Mouse (Mus musculus): ENCODE data around the gene Podxl2. TPM values are rescaled to one million over a fixed set of nuclear protein-coding genes. Genes with fewer than 3 reads are reported as not detected.

Podxl2 gene
- total RNA-seq, 2 experiments from 2014 or later = 63.1 to 63.5 TPM

DNA sequence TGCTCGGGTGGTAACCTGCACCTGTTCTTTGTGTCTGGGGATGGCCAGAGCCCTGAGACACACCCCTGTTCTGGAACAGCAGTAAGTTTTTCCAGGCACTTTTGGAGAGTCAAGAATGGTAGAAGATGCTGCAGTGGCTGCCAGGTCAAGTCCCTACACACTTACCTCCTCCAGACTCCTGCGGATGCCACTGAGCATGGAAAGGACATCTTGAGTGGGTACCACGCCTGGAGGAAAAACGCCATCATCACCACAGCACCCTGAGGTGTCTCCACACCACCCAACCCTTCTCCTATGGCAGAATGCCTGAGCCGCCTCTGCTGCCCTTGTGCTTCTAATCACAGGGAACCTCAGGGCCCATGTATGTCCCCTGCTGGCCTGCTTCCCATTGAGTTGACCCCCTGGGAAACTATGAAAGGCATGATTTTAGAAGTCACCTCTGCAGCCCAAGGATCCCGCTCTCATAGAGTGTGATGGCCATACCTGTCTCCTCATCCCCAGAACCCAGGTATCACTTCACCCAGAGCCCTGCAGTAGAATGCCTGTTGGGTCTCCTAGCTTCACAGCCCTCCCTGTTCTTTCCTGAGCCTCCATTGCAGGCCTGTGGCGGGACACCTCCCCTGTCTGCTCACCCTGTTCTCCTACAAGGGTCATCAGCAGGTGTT, 29.8 kb downstream of the Podxl2 start:
- DNase-seq (ENCODE audit: low spot score) = no peak

DNA sequence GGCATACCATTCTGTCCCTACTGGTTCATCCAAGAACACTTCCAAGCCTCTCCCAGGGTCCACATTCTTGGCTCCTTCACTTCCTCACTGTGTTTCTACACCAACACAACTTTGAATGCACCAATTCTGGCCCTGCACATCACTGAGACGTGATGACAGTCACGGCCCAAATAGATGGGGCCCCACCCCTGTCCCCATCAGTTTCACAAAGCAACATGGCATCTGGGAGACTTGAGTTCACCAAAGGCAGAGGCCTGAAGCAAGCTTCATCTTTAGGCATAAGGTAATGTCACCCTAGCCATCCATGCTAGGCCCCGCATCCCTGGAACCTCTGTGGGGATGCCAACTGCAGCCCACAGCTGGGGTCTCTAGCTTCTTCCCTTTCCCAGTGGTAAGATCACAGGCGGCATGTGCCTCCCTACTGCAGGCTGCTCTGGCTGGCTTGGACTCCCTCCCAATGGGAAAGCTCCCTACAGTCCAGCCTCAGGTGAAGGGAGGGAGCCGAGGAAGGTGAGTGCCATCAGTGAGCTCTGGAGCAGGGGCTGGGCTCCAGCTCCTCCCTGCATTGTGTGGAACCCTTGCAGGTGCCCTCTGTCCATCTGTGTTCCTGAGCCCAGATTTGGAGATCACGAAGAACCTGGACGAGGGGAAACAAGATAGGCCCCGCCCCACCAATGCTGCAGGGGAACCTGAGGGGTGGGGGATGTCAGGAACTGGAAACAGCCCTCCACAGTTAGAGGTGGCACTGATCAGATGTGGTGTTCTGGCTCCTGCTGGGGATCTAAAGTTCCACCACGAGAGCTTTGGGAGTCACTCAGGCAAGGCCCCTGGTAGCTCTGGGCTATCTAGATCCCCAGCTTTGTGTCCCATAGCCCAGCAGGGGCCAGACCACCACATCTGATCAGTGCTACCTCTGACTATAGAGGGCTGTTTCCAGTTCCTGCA, 30.8 kb downstream of the Podxl2 start:
- no peak for DNase-seq (ENCODE audit: low spot score)

DNA sequence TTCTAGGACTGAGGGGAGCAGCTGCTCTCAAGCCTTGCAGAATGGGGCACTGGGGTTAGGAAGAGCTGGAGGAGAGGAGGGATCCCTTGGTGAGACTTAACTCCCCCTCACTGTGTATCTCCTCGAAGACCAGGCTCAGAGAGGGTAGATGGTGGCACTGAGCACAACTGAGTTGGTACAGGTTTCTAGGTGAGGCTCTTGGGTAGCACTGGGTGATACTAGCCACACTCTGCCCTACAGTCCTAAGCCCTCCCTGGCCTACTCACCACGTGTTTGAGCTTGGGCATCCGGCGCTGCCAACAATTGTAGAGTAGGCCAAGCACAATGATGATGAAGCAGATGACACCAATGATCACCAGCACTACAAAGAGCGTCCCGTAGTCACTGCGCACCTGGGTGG, 31.6 kb downstream of the Podxl2 start:
- DNase-seq (ENCODE audit: low spot score) = no peak

DNA sequence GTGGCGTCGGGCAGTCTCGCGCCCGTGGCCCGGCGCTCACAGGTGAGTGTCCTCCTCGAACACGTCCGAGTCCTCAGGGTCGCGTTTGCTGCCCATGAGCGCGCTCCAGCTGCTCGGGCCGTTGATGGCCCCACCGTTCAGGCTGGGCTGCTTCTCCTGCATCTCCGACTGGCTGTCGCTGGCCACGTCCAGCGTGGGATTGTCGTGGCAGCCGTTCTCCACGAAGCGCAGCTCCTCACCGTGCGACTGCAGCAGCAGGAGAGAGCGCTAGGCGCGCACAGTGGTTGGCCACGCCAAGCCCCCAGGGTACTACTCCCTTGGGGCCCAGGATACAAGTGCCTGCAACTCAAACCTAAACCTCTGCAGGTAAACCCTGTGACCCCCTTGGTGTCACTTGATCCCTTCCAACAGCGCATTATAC, 32.1 kb downstream of the Podxl2 start:
- no peak for DNase-seq (ENCODE audit: low spot score)

DNA sequence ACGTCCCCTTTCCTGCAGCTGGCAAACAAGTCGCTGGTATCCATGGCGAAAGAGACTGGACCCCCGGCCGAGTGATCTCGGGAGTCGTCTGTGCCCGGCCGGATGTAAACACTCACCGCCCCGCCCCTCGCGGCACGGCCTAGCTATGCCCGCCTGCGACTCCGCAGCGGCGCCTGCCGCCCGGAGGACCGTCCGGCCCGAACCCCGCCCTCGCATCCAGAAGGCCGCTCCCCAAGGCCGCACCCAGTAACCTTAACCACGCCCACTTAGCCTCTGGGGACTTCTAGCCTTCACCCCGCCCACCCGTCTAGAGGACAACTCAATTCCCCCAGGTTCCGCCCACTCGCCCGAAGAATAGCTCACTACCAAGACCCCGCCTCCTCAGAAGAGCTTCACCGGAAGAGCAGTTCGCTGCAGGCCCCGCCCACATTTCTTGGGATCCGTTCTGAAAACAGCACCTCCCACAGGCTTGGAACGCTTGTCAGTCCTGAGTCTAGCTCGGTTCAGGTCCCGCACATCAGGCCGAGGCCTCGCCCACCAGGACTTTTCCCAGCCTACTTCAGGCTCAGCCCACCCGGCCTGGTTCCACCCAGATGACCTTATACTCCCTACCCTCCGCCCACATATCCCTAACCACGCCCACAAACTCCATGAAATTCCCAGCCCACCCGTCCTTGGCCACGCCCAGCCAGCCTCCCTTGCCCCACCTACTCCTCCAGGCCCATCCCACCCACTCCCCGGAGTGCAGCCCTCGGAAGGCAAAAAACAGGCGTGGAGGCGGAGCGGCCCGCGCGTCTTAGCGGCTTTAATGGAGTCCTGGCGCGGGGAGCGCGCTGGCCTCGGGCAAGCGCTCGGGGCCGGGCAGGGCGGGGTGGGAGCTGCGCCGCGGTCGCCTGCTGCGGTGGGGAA, 32.8 kb downstream of the Podxl2 start, which contains the start of gene Abtb1:
Gene Abtb1, minus strand, starts transcription at position 204 of the 909 bp plus-strand sequence.
- DNase-seq (ENCODE audit: low spot score) = peak; percentile 100

DNA sequence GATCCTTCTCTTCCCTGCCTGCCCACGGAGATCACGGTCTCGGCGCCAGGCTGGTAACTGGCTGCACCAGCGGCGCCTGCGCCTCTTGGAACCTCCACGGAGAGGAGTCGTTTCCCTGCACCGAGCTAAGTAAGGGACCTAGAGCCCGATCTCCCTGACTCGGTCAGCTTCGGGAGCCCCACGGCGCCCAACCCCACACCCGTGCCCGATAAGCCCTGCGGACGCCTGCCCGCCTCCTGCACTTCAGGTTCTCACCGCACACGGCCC, 33.4 kb downstream of the Podxl2 start:
- DNase-seq (ENCODE audit: low spot score) = no peak

DNA sequence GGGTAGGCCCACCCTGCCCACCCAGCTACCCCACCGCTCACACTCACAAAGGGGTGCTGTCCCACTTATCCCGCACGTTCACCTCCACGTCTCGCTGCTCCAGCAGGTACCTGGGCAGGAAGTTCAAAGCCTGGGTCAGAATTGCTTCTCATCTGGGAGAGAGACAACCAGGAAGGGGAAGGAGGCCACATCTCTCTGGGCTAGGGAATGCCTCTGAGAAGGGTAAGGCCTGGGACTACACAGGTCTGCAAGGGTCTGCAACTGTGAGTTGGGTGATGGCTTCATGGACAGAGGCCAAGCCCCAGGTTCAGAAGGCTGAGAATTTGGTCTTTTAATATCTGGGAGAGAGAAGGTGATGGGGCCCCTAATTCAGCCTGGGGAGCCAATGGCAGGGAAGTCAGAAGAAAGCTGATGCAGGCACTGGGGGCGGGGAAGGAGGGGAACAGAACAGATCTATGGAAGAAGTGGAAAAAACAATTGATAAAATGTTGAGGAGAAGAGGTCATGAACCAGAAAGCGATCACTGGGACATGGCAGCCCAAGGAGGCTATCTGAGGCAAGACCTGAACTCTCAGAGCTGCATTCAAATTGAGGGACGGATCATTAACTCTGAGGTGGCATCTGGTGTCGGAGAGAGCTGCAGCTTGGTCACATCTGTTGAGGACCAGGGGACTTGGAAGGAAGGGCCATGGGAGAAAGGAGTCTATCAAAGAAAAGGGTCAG, 33.9 kb downstream of the Podxl2 start:
- DNase-seq (ENCODE audit: low spot score) = no peak

DNA sequence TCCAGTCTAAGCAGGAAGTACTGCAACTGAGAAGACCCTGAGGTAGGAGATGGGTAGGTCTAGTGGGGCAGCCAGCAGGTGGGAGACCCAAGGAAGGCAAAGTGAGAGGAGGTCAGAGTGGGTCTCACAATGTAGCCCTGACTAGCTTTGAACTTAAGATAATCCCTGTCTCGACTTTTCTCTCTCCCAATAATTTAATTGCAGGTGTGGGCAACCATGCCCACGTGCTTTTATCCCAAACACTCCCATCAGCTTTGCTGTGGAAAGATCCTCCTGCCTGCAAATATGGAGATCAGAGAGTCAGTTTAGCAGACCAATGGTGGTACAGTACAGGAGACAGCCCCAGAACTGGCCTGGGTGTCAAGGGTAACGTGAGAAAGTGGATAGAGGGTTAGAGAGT, 34.6 kb downstream of the Podxl2 start:
- DNase-seq (ENCODE audit: low spot score) = no peak

DNA sequence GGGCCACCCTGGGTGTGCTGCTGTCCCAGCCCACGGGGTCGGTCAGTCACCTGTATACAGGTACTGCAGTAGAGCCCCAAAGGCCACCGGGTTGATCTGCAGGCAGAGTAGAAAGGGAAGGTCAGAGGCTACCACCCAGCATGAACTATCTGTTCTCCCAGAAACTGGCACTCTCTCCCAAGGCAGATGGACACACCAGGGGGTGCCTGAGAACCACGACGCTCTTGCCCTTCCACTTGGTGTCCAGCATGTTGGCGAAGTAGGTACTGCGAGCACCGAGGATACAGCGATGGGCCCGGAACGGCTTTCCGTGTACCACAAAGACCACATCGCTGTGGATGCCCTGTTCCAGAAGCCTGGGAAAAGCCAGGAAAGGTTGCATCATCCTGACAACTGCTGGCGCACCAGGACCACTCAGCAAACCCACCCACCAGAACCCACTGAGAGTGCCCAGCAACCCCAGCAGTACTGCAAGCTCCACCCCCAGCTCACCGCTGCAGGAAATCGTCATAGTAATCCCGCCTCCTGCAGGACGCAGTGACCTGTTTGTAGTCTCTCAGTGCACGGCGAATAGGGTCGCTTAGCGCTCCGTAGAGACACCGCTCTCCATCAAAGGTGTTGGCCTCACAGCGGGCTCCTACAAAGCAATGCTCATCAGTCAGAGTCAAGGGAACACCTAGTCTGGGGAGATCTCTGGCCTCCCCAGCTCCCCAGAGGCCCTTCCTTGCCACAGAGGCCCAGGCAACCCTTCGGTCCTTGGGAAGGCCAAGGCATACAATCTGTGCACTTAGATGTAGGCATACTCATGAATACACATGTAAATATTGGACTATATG, 35.5 kb downstream of the Podxl2 start:
- no peak for DNase-seq (ENCODE audit: low spot score)

DNA sequence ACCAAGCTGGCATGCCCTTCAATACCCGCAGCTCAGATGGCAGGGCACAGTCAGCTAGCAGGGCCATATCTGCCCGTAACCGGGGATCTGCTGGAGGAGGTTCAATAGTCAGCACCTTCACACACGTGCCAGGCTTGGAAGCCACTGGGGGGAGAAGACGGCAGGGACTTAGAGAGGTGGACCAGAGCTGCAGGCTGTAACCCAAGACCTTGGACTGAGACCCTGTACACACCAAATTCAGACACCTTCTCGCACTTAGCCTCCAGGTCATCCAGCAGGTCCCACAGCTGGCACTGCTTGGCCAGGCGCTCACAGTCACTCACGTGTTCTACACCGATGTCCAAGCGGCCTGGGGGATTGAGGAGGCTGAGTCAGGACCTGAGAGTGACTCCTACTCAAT, 36.2 kb downstream of the Podxl2 start:
- no peak for DNase-seq (ENCODE audit: low spot score)

DNA sequence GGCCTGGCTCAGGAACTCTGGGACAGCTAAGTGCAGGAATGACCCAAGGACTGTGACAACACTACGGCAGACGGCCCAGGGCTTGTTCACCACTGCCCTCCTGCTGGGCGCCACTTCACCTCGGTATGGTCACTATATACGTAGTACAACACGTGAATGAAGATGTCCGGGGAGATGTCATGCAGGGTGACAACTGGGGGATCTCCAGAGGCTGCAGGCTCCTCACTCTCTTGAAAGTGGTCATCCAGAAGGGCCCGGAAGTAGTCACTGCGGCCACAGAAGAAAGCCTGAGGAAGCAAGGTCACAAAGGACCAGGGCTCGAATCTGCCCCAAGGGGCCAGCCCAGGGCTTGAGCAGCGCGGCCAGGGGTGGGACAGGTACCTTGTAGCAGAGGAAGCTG, 36.8 kb downstream of the Podxl2 start:
- DNase-seq (ENCODE audit: low spot score) = no peak

DNA sequence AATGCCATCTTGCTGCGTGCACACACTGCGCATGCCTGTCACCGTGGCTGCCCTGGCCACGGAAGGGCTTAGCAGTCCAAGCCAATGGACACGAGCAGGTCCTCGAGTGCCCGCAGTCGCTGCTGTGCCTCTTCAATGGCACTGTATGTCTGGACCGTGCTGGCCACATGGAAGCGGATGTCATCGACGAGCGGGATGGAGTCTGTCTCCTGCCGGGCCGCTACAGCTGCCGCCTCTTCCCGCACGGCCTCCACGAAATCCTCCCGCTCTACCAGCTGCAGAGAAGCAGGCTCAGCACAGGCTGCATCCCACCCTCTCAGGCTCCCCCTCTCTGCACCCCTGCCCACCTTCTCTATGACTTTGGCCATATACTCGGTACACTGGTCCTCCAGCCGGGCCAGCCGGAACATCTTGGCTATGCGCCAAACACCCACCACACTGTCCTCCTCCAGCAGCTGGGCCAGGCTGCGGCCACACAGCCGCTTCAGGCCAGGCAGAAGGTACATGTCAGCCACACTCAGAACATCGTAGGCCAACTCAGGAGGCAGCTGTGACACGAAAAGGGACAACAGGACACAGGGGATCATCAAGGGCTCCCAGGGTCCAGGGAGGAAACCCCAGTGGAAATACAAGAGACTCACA, 38.5 kb downstream of the Podxl2 start:
- DNase-seq (ENCODE audit: low spot score) = no peak

DNA sequence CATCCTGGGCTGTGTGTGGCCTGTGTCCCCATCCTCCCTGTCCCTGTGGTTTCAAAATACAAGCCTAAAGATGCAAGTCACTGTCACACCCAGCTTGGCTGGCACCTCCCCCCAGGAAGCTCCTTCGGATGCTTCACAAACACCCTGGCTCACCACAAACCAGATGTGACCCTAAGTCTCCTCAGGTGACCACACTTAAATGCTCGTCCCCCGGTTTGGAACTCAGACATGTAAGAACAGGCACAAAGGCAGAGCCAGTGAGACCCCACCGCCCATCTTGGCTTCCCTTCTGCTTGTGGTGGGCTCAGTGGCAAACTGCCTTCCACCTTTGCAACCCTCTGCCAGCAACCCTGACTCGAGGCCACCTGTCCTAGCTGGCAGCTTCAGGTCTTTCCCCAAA, 39.8 kb downstream of the Podxl2 start:
- DNase-seq (ENCODE audit: low spot score) = no peak

DNA sequence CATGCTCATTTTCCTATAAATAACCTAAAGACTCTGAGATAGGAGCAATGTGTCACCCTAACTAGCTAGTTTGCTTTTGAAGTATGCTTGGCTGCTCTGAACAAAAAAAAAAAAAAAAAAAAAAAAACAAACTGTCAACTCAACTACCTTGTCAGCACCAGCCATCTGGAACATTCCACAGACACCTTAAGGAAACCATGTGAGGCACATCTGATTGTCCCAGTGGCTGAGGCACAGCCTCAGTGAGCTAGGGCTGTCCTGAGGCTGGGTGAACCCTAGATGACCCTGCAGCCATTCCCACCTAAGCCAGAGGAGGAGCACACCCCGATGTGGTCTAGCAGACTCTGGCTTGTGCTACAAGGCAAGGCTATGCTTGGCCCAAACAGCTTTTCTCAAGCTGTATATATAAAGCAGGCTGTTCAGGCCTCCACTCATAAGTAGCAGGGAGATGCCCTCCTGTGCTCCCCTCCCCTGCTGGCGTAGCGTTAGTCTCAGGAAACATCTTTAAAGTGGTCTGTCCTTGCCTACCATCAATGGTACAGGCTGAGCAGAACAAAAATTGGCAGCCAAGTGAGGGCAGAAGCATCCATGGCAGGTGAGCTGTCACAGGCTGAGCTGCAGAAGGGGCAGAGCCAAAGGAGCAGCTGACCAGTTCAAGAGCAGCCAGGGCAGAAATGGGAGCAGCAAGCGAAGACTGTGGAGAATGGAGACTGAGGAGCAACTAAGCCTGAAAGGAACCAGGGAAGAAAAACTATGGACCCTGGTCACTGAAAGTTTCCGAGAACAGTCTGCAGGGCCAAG, 41.3 kb downstream of the Podxl2 start:
- no peak for DNase-seq (ENCODE audit: low spot score)

DNA sequence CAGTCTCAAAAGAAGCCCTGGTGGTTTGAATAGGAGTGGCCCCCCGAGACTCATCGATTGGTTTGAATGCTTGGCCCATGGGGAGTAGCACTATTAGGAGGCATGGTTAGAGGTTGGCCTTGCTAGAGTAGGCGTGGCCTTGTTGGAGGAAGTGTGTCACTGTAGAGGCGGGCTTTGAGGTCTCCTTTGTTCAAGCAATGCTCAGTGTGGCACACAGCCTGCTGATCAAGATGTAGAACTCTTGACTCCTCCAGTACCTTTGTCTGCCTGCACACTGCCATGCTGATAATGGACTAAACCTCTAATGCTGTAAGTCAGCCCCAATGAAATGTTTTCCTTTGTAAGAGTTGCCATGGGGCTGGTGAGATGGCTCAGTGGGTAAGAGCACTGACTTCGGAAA, 42.2 kb downstream of the Podxl2 start:
- DNase-seq (ENCODE audit: low spot score) = no peak

DNA sequence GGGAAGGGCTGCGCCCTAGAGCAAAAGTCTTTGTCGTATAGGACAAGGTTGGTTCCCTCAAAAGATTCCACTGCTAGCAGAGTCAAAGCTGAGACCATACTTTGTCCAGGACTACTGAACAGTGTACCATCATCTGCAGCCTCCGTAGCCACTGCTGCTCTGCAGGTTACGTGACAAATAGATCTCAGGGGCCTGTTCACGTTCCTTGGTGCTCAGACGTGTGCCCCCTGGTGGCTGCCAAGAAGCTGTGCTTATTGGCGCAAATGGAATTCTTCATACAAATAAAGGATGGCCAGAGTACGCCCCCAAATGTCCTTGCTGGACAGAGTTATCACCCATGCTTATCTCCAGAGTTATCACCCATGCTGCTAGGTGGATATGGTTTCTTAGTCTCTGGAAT, 43.4 kb downstream of the Podxl2 start:
- peak; percentile 62 for DNase-seq (ENCODE audit: low spot score)

DNA sequence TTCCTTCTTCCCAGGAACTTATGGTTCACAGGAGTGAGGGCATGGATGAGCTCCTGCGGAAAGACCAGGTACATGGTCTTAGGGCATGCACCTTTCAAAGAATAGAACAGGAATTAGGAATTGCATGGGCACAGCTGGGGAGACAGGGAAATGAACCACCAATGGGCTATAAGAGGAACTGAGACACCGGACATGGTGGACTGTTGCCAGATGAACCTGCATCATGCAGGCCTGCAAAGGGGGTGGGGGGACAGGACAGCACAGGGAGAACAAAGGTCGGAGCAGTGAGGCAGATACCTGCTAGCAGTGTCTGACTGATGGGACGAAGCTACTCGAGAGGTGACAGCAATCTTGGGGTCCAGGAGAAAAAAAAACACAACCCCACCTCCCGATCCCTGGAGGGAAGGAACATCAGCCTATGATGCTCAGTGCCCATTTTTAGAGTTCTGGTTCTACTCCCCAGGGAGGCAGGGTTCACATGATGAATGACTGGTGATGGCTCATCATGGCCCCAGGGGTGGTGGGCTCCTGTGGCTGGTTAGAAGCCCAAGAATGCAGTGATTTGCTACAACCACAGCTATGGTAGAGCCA, 44.6 kb downstream of the Podxl2 start:
- no peak for DNase-seq (ENCODE audit: low spot score)

DNA sequence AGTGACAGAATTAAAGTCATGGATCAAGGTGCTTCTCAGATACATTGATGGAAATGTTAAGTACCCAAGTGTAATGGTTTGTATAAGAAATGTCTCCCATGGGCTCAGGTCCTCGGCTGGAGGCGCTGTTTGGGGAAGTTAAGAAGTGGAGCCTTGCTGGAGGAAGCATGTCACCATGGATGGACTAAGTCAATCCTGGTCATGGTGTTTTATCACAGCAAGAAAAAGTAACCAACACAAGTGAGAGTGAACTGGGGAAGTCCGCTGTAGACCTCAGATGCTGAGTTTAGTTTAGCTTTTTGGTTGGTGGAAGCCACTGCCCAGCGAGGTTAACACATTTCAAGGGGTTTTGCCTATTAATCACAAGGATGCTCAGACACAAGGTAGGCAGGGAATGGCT, 45.3 kb downstream of the Podxl2 start:
- DNase-seq (ENCODE audit: low spot score) = no peak

All from gastrocnemius, adult 18-20 months (tissue).